Mouse (Mus musculus): ENCODE data around the gene Asap2. TPM values are rescaled to one million over a fixed set of nuclear protein-coding genes. Genes with fewer than 3 reads are reported as not detected.

Asap2 gene
- polyA plus RNA-seq, 1 experiment from 2014 or later: 5.0 TPM

DNA sequence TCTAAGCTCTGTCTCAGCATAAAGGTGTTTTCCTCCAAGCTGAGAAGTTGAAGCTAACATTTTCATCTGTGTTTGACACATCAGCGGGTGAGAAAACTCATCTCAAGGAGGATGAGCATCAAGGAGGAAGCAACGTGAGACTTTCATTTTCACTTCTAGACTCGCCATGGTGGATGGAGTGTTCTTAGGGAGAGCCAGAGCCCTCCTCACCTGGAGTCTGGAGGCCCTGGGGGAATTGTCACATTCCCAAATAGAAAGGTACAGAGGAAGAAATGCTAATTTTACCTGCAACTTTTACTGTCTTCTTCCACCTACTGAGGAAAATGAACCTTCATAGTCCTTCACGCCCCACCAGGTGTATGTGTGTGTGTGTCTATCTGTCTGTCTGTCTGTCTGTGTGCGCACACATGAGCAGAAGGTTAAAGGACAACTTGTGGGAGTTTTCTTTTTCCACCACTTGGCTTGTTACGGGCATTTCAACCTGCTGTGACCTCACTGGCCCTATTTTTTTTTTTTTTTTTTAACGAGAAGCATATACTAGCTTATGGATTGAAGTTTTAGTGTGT is 183.7 kb downstream of the Asap2 start:
- no peaks in the 10 kb centered on the region for H3K27me3 ChIP-seq (ENCODE audit: control insufficient read depth, insufficient read depth, low read length)
- WGBS: 80% methylated on average over 7 of the region's 7 CpGs
- H3K4me1 ChIP-seq (replicated peaks; ENCODE audit: control insufficient read depth, insufficient read depth): no peaks in the 10 kb centered on the region
- no peak for DNase-seq (ENCODE audit: low spot score)
- H3K4me2 ChIP-seq (replicated peaks; ENCODE audit: low read depth): no peak overlapping the region
- H3K9me3 ChIP-seq (ENCODE audit: control insufficient read depth, low read length): no peaks in the 10 kb centered on the region
- H3K9ac ChIP-seq (ENCODE audit: low read length): no peak overlapping the region
- ATAC-seq (ENCODE audit: low FRiP score, low TSS enrichment): no peak
- no peak overlapping the region for H3K27ac ChIP-seq (replicated peaks)
- 0 out of 2 replicates have a peak, but pooled peaks cover 4% of the 10 kb centered on the region for H3K36me3 ChIP-seq (ENCODE audit: control insufficient read depth, insufficient read depth, low read length)
- TF ChIP-seq CTCF (IDR thresholded peaks at IDR 0.05; ENCODE audit: low read depth): no peak
- no peak for TF ChIP-seq EP300 (optimal IDR thresholded peaks at IDR 0.05)
- no peak overlapping the region for H3K4me3 ChIP-seq (ENCODE audit: low read depth, low read length)

DNA sequence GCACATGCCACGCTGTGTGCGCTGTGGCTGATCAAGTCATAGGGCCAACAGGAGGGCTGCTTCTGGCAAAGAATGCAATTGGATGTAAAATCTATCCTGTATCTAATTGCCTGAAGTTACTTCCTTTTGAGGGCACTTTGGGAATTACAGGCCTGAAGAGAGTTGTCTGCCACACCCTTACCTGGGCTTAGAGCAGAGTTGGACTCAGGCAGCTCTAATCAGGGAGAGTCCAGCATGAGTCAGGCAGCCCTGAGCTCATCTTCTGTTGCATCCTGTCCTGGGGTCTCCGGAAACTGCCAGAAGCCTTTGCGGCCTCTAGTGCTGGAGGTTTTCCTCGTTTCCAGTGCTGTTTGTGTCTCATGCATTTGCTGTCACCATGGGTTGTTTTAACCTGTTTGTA is 186.1 kb downstream of the Asap2 start:
- 83% methylated on average over 5 of the region's 5 CpGs for WGBS

GRCm38 (mm10) chr12:21177123-21177698 is 187.0 kb downstream of the Asap2 start:
- Histone ChIP-seq H3K27ac (replicated peaks) (no peak overlapping the region), H3K27me3 (ENCODE audit: control insufficient read depth, insufficient read depth, low read length) (no peaks in the 10 kb centered on the region), H3K4me1 (replicated peaks; ENCODE audit: control insufficient read depth, insufficient read depth) (no peaks in the 10 kb centered on the region), H3K9ac (ENCODE audit: low read length) (no peak overlapping the region), H3K36me3 (ENCODE audit: control insufficient read depth, insufficient read depth, low read length) (no peaks in the 10 kb centered on the region), H3K4me2 (replicated peaks; ENCODE audit: low read depth) (no peak overlapping the region), H3K4me3 (ENCODE audit: low read depth, low read length) (no peak overlapping the region), H3K9me3 (ENCODE audit: control insufficient read depth, low read length) (no peaks in the 10 kb centered on the region)
- ATAC-seq (ENCODE audit: low FRiP score, low TSS enrichment) (no peak), DNase-seq (ENCODE audit: low spot score) (no peak)
- no peak for TF ChIP-seq EP300 (optimal IDR thresholded peaks at IDR 0.05)
- TF ChIP-seq CTCF (IDR thresholded peaks at IDR 0.05; ENCODE audit: low read depth): no peak

More for the DNA sequence above, 186.1 kb downstream of the Asap2 start:
- TF ChIP-seq EP300 (optimal IDR thresholded peaks at IDR 0.05) (no peak), CTCF (IDR thresholded peaks at IDR 0.05; ENCODE audit: low read depth) (no peak)
- H3K9ac ChIP-seq (ENCODE audit: low read length): no peak overlapping the region
- no peaks in the 10 kb centered on the region for H3K9me3 ChIP-seq (ENCODE audit: control insufficient read depth, low read length)
- ATAC-seq (ENCODE audit: low FRiP score, low TSS enrichment): no peak
- no peak overlapping the region for H3K4me2 ChIP-seq (replicated peaks; ENCODE audit: low read depth)
- H3K4me1 ChIP-seq (replicated peaks; ENCODE audit: control insufficient read depth, insufficient read depth): no peaks in the 10 kb centered on the region
- no peak overlapping the region for H3K27ac ChIP-seq (replicated peaks)
- H3K4me3 ChIP-seq (ENCODE audit: low read depth, low read length): no peak overlapping the region
- no peak for DNase-seq (ENCODE audit: low spot score)
- H3K27me3 ChIP-seq (ENCODE audit: control insufficient read depth, insufficient read depth, low read length): no peaks in the 10 kb centered on the region
- no peaks in the 10 kb centered on the region for H3K36me3 ChIP-seq (ENCODE audit: control insufficient read depth, insufficient read depth, low read length)

GRCm38 (mm10) chr12:21180091-21180490 is 189.8 kb downstream of the Asap2 start:
- no peak overlapping the region for H3K4me3 ChIP-seq (ENCODE audit: low read depth, low read length)
- H3K9ac ChIP-seq (ENCODE audit: low read length): no peak overlapping the region
- no peaks in the 10 kb centered on the region for H3K27me3 ChIP-seq (ENCODE audit: control insufficient read depth, insufficient read depth, low read length)
- H3K4me1 ChIP-seq (replicated peaks; ENCODE audit: control insufficient read depth, insufficient read depth): no peaks in the 10 kb centered on the region
- no peaks in the 10 kb centered on the region for H3K36me3 ChIP-seq (ENCODE audit: control insufficient read depth, insufficient read depth, low read length)
- DNase-seq (ENCODE audit: low spot score): no peak
- 73% methylated on average over 6 of the region's 6 CpGs for WGBS
- TF ChIP-seq EP300 (optimal IDR thresholded peaks at IDR 0.05) (no peak), CTCF (IDR thresholded peaks at IDR 0.05; ENCODE audit: low read depth) (no peak)
- ATAC-seq (ENCODE audit: low FRiP score, low TSS enrichment): no peak
- no peak overlapping the region for H3K27ac ChIP-seq (replicated peaks)
- H3K9me3 ChIP-seq (ENCODE audit: control insufficient read depth, low read length): no peaks in the 10 kb centered on the region
- H3K4me2 ChIP-seq (replicated peaks; ENCODE audit: low read depth): no peak overlapping the region

DNA sequence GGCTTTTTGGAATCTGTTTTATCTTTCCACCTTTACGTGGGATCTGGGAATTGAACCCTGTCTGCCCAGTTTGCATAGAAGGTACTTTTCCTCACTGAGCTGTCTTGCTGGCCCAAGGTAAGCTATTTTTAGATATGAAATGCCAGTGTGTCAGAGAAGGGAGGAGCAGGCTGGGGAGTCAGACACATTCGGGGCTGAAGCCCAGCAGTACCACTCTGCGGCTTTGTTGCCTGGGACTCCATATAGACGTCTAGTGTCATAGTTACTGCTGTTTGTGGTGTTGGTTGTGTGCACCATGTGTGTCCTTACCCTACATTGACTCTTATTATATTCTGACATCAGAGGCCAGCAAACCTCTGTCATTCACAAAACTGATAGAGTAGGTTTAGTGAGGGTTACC is 192.5 kb downstream of the Asap2 start:
- Histone ChIP-seq H3K4me1 (replicated peaks; ENCODE audit: control insufficient read depth, insufficient read depth) (no peaks in the 10 kb centered on the region), H3K4me3 (ENCODE audit: low read depth, low read length) (no peak overlapping the region), H3K4me2 (replicated peaks; ENCODE audit: low read depth) (no peak overlapping the region), H3K27ac (replicated peaks) (no peak overlapping the region), H3K9me3 (ENCODE audit: control insufficient read depth, low read length) (no peaks in the 10 kb centered on the region), H3K36me3 (ENCODE audit: control insufficient read depth, insufficient read depth, low read length) (no peaks in the 10 kb centered on the region), H3K9ac (ENCODE audit: low read length) (no peak overlapping the region), H3K27me3 (ENCODE audit: control insufficient read depth, insufficient read depth, low read length) (no peaks in the 10 kb centered on the region)
- ATAC-seq (ENCODE audit: low FRiP score, low TSS enrichment) (no peak), DNase-seq (ENCODE audit: low spot score) (no peak)
- TF ChIP-seq EP300 (optimal IDR thresholded peaks at IDR 0.05): no peak
- TF ChIP-seq CTCF (IDR thresholded peaks at IDR 0.05; ENCODE audit: low read depth): no peak
- WGBS: 81% methylated on average over 4 of the region's 4 CpGs

DNA sequence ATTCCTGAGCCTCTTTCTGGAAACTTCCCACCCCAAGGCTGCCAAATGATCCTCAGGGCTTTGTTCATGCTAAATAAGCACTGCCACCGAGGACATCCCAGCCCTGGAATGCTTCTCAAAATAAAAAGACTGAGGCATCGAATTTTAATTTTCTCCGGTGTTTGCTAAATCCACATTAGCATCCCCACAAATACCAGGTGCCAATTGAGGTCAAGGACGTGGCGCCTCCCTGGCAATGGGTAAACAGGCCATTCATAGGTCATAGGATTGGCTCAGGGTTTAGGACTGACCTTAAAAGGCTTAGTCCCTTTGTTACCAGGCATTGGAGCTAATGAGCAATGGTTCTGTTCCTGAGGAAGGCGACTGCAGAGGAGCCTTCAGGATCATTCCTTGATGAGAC is 193.1 kb downstream of the Asap2 start:
- no peak overlapping the region for H3K9ac ChIP-seq (ENCODE audit: low read length)
- H3K4me3 ChIP-seq (ENCODE audit: low read depth, low read length): no peak overlapping the region
- WGBS: 68% methylated on average over 6 of the region's 6 CpGs
- H3K4me1 ChIP-seq (replicated peaks; ENCODE audit: control insufficient read depth, insufficient read depth): no peaks in the 10 kb centered on the region
- TF ChIP-seq CTCF (IDR thresholded peaks at IDR 0.05; ENCODE audit: low read depth) (no peak), EP300 (optimal IDR thresholded peaks at IDR 0.05) (no peak)
- no peaks in the 10 kb centered on the region for H3K36me3 ChIP-seq (ENCODE audit: control insufficient read depth, insufficient read depth, low read length)
- no peak overlapping the region for H3K27ac ChIP-seq (replicated peaks)
- no peaks in the 10 kb centered on the region for H3K9me3 ChIP-seq (ENCODE audit: control insufficient read depth, low read length)
- no peaks in the 10 kb centered on the region for H3K27me3 ChIP-seq (ENCODE audit: control insufficient read depth, insufficient read depth, low read length)
- no peak overlapping the region for H3K4me2 ChIP-seq (replicated peaks; ENCODE audit: low read depth)
- no peak for ATAC-seq (ENCODE audit: low FRiP score, low TSS enrichment)
- DNase-seq (ENCODE audit: low spot score): no peak

Data from stomach, postnatal 0 days (tissue).